Mouse (Mus musculus) C2C12 (cell line): ENCODE measurements around the gene Kcnh1.

Experiments
- CEBPB ChIP-seq: IDR thresholded peaks from one replicate; pipeline ENCODE4 v1.6.1; 2011; ENCODE audit warnings: low read depth, mild to moderate bottlenecking, control low read depth, moderate library complexity
- CTCF ChIP-seq: IDR thresholded peaks from one replicate; pipeline ENCODE4 v1.5.1; 2011; ENCODE audit not compliant: control insufficient read depth, insufficient read depth, insufficient read length
- MAX ChIP-seq: IDR thresholded peaks from one replicate; pipeline ENCODE4 v1.6.1; 2011; ENCODE audit warnings: mild to moderate bottlenecking, control low read depth
- MYOG ChIP-seq: IDR thresholded peaks from one replicate; pipeline ENCODE4 v1.6.1; 2011; ENCODE audit not compliant: control insufficient read depth, insufficient read length; ENCODE audit errors: extremely low read depth
- USF1 ChIP-seq: IDR thresholded peaks from one replicate; pipeline ENCODE4 v1.6.1; 2011; ENCODE audit warnings: low read depth, mild to moderate bottlenecking, control low read depth, moderate library complexity

DNA sequence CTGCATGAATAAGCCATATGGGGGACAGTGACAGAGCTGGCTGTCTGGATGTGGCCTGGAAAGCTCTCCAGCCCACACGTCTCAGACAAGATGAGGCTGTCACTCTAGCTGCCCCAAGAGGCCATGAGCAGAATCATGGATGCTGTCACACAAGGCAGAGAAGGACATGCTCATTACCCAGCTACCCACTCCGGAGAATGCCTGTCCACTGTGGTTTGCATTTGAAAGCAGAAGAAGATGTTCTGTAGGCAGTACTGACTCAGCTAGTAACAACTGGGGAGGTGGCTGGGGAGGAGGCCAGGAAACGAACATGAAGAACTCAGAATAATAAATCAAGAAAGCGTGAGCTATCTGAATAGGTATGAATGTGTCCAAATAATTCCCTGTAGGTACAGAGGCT is 364.9 kb downstream of the Kcnh1 start:
- TF ChIP-seq CTCF (no peak), USF1 (no peak), CEBPB (no peak), MAX (no peak), MYOG (no peak)
